Comparison of ENCODE assay signal across 20 mouse cellular contexts in the genomic region with DNA sequence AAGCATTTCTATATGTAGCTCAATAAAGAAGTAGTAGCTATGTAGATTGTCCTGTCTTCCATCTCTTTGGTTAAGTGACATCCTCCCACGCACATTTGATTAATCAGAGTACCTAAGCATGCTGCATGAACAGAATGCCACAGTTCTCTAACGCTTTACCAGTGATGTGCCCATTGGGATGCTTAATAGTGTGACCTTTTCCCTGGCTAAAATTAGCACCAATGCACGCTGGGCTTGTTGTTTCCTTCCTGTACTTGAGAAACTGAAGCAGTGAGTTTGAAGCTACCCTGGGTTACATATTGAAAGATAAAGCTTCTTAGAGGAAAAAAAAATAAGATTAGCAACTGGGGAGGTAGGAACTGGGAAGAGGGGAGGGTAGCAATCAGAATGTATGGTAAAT. TPM values are rescaled to one million over a fixed set of nuclear protein-coding genes. Genes with fewer than 3 reads are reported as not detected.
DNase-seq lines count a peak whose midpoint lies in the region; ATAC-seq lines count a peak whose summit lies in the region.
"Had no signal": no experiment of that assay in that cellular context is flagged by ENCODE, and none has a peak within 500 bp of the region (broad histone marks: within the 10 kb centered on the region; RNA-seq: fewer than 3 reads in every experiment).

No protein-coding gene starts in this region.

- DNase-seq in cerebellum, adult 9-11 months, result peak; percentile 15
- no peak for DNase-seq in cerebellum, adult 11-12 months
- peak; percentile 58 for DNase-seq in heart, adult 11 months
- no peak for DNase-seq in heart, adult 8-10 months (ENCODE audit: low spot score)
- no peak for DNase-seq in spleen, postnatal 10 days (ENCODE audit: low spot score in 2 of 2)
- DNase-seq: adrenal gland, adult 2 months; adrenal gland, postnatal 14 days; gastrocnemius, adult 2 months; gastrocnemius, postnatal 14 days; heart, postnatal 10 days; heart, postnatal 36 days; kidney, adult 11 months; kidney, adult 8-10 months had no signal

- peak; percentile 50; the same call in 1 of the 2 replicates for ATAC-seq in monocyte, adult 5-6 weeks (replicated peaks; ENCODE audit: insufficient number of reproducible peaks, low FRiP score, low TSS enrichment, poor library complexity, severe bottlenecking)
- ATAC-seq: CD4-positive, CD25-positive, alpha-beta regulatory T cell, adult 4 months; forebrain, embryonic 13.5 days; forebrain, embryonic 16.5 days; hindbrain, embryonic 16.5 days; intestine, embryonic 15.5 days had no signal

RNA-seq across cellular contexts. Expression of gene Lpar6, which starts 33.7 kb away (rescaled TPM):
- total RNA-seq in heart, adult 8-10 months (2022), result 1 to 10 TPM; 2.5 TPM
- total RNA-seq in monocyte, adult 5-6 weeks (2017), result 34.2 to 67.7 TPM (median 63.5 TPM) in 3 replicates
- total RNA-seq: MEL had no signal

Comparison
In these comparisons a context has a peak if more than half of its experiments do, and no peak if none do; other contexts are left out.
1. DNase-seq: peak in cerebellum, adult 9-11 months (single experiment) and heart, adult 11 months (single experiment); none in cerebellum, adult 11-12 months (single experiment), heart, adult 8-10 months (single experiment) and spleen, postnatal 10 days (0 of 2).
2. RNA of gene Lpar6, which starts 33.7 kb away (total RNA-seq): 34.2 to 67.7 TPM in monocyte, adult 5-6 weeks; 2.5 TPM in heart, adult 8-10 months; every median in the first group is over 10 times any median in the second.